In genomic region chr10:81174617-81175344, GRCm38 (mm10) we compare ENCODE assay signal across 8 mouse cellular contexts. TPM values are rescaled to one million over a fixed set of nuclear protein-coding genes. Genes with fewer than 3 reads are reported as not detected.
DNase-seq lines count a peak whose midpoint lies in the region; ATAC-seq lines count a peak whose summit lies in the region.

No protein-coding gene starts in this region.

- H3K4me3 ChIP-seq in hindbrain, embryonic 14.5 days (replicated peaks; ENCODE audit: low read length), result peak overlapping the region; percentile 31

- no peaks in the 10 kb centered on the region for H3K9me3 ChIP-seq in hindbrain, embryonic 14.5 days (ENCODE audit: control insufficient read depth, low read length)

- H3K27ac ChIP-seq in hindbrain, embryonic 14.5 days, result peak overlapping the region; percentile 97

- ATAC-seq in activated CD4-positive, CD25-positive, alpha-beta regulatory T cell, adult 4 months, result peak; percentile 47
- peak; percentile 69 for ATAC-seq in hindbrain, embryonic 14.5 days (ENCODE audit: low FRiP score)

- H3K36me3 ChIP-seq in hindbrain, embryonic 14.5 days (replicated peaks; ENCODE audit: control insufficient read depth, insufficient read depth), result peaks cover 26% of the 10 kb centered on the region

- peak overlapping the region; percentile 66 for H3K9ac ChIP-seq in hindbrain, embryonic 14.5 days

- WGBS in hindbrain, embryonic 14.5 days, result 2% methylated on average over 29 of the region's 29 CpGs

- H3K4me2 ChIP-seq in hindbrain, embryonic 14.5 days (replicated peaks), result peak overlapping the region; percentile 94

- no peaks in the 10 kb centered on the region for H3K27me3 ChIP-seq in hindbrain, embryonic 14.5 days (ENCODE audit: control insufficient read depth, insufficient read depth, low read length)

- H3K4me1 ChIP-seq in hindbrain, embryonic 14.5 days (replicated peaks; ENCODE audit: control insufficient read depth, insufficient read depth, low read length), result peaks cover 42% of the 10 kb centered on the region

- peak; percentile 93 to 97 for DNase-seq in cerebellum, postnatal 36 days
- peak; percentile 81 to 84 for DNase-seq in frontal cortex, postnatal 25 days (ENCODE audit: low spot score in 2 of 2)
- peak; percentile 91 for DNase-seq in hindbrain, embryonic 14.5 days (ENCODE audit: low spot score)
- peak; percentile 86 for DNase-seq in layer of hippocampus, postnatal 36 days
- peak; percentile 94 for DNase-seq in lung, postnatal 36 days
- peak; percentile 94 for DNase-seq in retina, embryonic 14.5 days (ENCODE audit: low spot score)
- DNase-seq in thymus, postnatal 25 days, result peak; percentile 96

RNA-seq across cellular contexts. Expression of gene Eef2, which starts 1.6 kb away (rescaled TPM):
- polyA plus RNA-seq in activated CD4-positive, CD25-positive, alpha-beta regulatory T cell, adult 4 months (2017; shearing (Covaris generic)), result 1,000 to 10,000 TPM in 1 of 2 experiments, 100 to 1,000 TPM in 1; 933 to 1,303 TPM
- 413 and 447 TPM in 2 replicates for polyA plus RNA-seq in hindbrain, embryonic 14.5 days (2014; fragmentation: Nextera tagmentation; extraction: Ambion mirVana)
- 100 to 1,000 TPM; 868 to 892 TPM for total RNA-seq in layer of hippocampus, postnatal 36 days (2021)

RNA-seq across cellular contexts. Expression of gene Pias4, which starts 7.1 kb away (rescaled TPM):
- polyA plus RNA-seq in activated CD4-positive, CD25-positive, alpha-beta regulatory T cell, adult 4 months (2017; shearing (Covaris generic)), result 10 to 100 TPM; 17.6 to 23.8 TPM
- polyA plus RNA-seq in hindbrain, embryonic 14.5 days (2014; fragmentation: Nextera tagmentation; extraction: Ambion mirVana), result 43.7 and 48.3 TPM in 2 replicates
- total RNA-seq in layer of hippocampus, postnatal 36 days (2021), result 10 to 100 TPM; 26.2 to 29.8 TPM

RNA-seq across cellular contexts. Expression of gene Dapk3, which starts 8.0 kb away (rescaled TPM):
- 1 to 10 TPM; 4.1 to 4.9 TPM for polyA plus RNA-seq in activated CD4-positive, CD25-positive, alpha-beta regulatory T cell, adult 4 months (2017; shearing (Covaris generic))
- polyA plus RNA-seq in hindbrain, embryonic 14.5 days (2014; fragmentation: Nextera tagmentation; extraction: Ambion mirVana), result 68.2 and 76.7 TPM in 2 replicates
- 10 to 100 TPM; 65.6 to 77.8 TPM for total RNA-seq in layer of hippocampus, postnatal 36 days (2021)

RNA-seq across cellular contexts. Expression of gene 4930442H23Rik, which starts 8.9 kb away (rescaled TPM):
- not detected for polyA plus RNA-seq in activated CD4-positive, CD25-positive, alpha-beta regulatory T cell, adult 4 months (2017; shearing (Covaris generic))
- polyA plus RNA-seq in hindbrain, embryonic 14.5 days (2014; fragmentation: Nextera tagmentation; extraction: Ambion mirVana), result 0.33 TPM in 1 of 2 replicates, not detected in the other
- total RNA-seq in layer of hippocampus, postnatal 36 days (2021), result not detected

RNA-seq across cellular contexts. Expression of gene Nmrk2, which starts 27.1 kb away (rescaled TPM):
- polyA plus RNA-seq in activated CD4-positive, CD25-positive, alpha-beta regulatory T cell, adult 4 months (2017; shearing (Covaris generic)), result under 1 TPM in 1 of 2 experiments, not detected in 1; 0.17 TPM
- 0.14 TPM in 1 of 2 replicates, not detected in the other for polyA plus RNA-seq in hindbrain, embryonic 14.5 days (2014; fragmentation: Nextera tagmentation; extraction: Ambion mirVana)
- total RNA-seq in layer of hippocampus, postnatal 36 days (2021), result under 1 TPM; 0.20 to 0.25 TPM

Comparison
In these comparisons a context has a peak if more than half of its experiments do, and no peak if none do; other contexts are left out.
1. Peak in every context shown above with its lines: DNase-seq, ATAC-seq, H3K4me3 ChIP-seq and H3K27ac ChIP-seq.
2. RNA of gene Dapk3, which starts 8.0 kb away (polyA plus RNA-seq): 68.2 to 76.7 TPM in hindbrain, embryonic 14.5 days; 4.1 to 4.9 TPM in activated CD4-positive, CD25-positive, alpha-beta regulatory T cell, adult 4 months; every median in the first group is over 10 times any median in the second.